Mouse (Mus musculus) adrenal gland, adult 2 months (tissue): ENCODE data around the gene Lin7a. TPM values are rescaled to one million over a fixed set of nuclear protein-coding genes. Genes with fewer than 3 reads are reported as not detected.

Experiments used
- DNase-seq: peaks from one replicate; pipeline ENCODE4 v3.0.0; 2021
- polyA plus RNA-seq: library from polyadenylated mRNA; depleted of rRNA; stranded (reverse); fragments of >200 nt; gene quantifications from 2 replicates; pipeline ENCODE4 v1.2.3, GENCODE M21; 2012
- total RNA-seq, 2 experiments: library from RNA; stranded (reverse); gene quantifications; 2 replicates each; pipeline ENCODE4 v1.2.3; 2021

The Lin7a gene
- total and polyA plus RNA-seq, 3 experiments, result 0.03 to 1.8 (median 1.7) TPM

DNA sequence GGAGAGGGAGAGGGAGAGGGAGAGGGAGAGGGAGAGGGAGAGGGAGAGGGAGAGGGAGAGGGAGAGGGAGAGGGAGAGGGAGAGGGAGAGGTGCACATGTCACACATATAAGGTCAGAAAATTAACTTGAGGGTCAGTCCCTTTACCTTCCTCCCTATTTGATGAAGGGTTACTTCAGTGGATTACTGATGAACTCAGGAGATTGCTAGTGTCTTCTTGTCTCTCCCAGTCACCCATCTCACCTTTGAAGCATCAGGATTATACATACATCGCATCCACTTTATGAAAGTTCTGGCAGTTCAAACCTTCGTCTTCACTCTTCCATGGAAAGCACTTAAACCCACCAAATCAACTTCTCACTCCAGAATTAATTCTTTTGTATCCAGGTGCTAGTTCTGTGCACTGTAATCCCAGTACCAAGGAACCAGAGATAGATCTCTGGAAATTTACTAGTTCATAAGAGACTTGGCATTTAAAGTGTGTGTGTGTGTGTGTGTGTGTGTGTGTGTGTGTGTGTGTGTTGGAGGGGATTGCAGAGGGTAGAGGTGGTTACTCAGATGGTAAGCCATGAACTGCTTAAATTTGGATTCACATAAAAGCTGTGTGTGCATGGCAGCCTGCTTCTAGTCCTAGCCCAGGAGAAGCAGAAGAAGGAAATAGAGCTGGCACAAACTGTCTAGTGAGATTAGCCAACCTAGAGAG is 19.5 kb upstream of the Lin7a start:
- DNase-seq, result no peak

DNA sequence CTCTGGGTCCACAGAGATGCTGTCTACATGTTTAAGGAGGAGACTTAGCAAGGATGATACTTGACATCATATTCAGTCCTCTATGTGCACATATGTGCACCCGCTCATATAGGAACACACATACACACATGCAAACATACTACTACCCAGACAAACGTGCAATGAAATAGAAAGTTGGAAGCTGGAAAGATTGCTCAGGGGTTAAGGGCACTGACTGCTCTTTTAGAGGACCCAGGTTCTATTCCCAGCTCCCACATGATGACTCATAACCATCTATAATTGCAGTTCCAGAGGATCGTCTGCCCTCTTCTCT is 19.0 kb upstream of the Lin7a start:
- no peak for DNase-seq

DNA sequence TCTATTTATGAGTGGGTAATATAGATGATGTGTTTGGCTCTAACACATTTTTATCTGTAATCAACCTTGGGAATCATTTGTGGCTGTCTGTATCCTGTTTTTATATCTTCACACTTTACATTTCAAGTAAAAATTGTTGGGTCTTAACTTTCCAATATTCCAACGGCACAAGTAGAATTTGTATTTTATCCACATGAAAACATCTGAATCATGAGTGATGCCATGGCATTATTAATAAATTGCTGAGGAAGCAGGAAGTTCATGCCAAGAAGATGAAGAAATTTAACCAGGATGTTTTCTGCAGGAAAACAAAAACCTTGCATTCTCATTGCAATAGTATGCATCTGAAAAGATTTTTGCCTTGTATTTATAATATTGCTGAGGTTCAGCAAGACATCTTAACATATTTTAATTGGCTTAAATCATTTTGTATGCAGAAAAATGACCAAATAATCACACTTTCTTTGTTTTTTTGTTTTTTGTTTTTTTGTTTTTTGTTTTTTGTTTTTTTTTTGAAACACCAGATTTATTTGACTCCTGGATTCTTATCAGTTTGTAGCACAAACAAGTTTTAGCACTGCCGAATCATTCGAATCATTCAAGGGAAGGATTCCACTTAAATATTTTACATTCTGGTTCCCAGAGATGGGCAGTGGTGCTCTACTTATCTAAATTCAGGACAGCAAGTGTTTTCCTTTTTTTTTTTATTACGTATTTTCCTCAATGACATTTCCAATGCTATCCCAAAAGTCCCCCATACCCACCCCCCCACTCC is 18.1 kb upstream of the Lin7a start:
- DNase-seq, result no peak

DNA sequence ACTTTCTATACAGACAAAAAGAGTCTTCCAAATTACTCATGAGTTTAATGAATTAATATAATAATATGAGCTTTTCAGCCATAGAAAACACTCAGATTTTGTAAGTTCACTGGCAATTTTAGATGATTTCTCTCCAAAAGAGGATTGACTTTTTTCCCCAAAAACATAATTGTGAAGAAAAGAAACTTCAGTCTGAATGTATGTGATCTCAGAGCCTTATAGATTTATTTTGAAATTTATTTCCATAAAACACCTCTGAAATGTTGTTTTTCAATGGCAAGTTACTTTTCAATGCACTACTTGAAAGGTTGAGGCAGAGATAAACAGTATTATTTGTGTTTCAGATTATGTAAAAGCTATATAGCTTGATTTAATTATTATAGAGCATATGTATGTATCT is 16.8 kb upstream of the Lin7a start:
- DNase-seq, result no peak

DNA sequence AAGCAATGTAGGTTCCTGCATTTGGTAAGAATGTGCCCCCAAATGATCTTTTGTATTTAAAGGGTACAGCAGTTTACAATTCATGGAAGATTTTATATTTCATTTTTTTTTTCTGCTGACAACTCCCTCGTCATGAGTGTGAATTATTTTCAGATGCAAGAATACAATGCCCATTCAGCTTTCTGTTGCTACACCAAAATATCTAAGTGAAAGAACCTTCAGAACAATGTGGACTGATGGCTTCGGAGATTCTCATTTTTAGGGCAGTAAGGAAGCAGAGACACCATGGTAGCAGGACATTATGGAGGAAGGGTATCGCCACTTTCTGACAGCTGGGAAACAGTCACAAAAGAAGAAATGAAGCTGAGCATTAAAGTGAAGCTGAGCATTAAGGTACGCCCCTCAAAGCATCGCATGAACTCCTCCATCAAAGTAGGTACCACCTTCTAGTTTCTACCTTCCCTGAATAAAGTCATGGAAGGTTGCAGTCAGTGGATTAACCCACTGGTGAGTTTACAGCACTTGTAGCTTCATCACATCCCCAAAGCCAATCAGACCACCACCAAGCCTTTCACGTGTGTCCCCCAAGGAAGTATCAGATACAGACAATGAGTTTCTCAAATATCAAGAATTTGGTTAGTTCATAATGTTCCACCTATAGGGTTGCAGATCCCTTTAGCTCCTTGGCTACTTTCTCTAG is 16.0 kb upstream of the Lin7a start:
- DNase-seq, result no peak

DNA sequence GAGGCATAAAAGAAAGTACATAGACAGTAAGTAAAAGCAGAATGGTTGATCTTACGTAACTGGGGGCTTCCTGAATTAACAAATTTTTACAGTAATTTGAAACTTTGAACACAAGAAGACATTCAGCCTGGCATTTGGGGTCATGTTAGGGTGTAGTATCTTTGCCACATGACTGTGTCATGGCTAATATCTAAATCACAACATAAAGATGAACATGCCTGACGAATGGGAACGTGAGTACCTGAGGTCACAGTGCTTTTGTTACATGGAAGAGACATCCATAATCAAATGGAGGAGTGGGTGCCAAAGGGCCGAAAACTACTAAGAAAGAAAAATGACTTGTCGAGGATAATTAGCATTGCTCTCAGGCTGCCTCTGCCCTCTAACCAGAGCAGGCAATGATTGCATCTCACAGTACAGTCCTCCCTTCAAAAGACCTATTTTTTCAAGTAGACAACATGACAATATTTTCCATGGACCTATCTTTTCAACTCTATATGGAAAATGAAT is 15.0 kb upstream of the Lin7a start:
- no peak for DNase-seq

DNA sequence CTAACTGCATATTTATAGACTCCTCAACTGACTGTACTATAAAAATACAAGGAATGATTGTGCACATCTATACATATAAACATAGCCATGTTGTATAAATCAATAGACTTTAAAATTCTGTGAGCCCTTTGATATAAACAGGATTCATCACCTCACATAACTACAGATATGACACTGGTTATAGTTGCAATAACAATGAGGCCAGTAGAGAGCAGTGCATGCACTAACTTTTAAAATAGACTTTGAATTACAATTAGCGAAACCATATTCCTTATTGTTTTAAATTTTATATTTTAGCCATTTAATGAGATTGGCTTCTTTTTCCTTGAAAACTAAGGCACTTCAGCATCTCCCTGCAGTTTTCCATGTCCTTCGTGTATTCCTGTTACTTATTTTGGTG is 11.1 kb upstream of the Lin7a start:
- no peak for DNase-seq

DNA sequence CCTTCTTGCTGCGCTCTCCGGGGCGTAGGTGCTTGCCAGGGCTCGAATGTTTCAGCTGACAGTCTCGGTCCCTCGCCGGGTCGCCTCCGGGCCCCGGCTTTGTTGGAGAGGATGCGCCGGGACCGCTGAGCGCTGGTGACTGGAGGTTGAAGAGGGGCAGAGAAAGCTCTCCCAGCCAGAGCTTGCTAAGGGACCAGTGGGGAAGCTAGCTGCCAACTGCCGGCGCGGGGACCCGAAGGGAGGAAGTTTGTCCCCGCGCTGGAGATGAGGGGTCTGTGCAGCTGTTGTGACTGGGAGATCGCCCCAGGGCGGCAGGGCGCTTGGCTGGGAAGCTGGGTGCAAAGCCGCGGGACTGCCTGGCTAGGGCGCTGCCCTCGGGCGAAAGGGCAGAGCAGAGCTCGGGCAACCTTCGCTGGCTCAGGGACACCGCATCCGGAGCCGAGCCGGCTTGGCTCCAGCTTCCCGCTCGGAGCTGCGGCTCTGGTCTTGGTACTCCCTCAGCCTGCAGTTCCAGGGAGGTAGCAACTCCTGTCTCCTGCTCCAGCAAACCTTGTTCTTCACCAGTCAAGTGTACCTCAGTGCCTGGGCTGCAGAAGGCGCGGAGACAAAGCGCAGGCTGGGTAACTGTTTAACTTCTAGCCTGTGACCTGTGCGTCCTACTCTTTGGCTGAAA is 781 bp downstream of the Lin7a start:
- peak; percentile 52 for DNase-seq

DNA sequence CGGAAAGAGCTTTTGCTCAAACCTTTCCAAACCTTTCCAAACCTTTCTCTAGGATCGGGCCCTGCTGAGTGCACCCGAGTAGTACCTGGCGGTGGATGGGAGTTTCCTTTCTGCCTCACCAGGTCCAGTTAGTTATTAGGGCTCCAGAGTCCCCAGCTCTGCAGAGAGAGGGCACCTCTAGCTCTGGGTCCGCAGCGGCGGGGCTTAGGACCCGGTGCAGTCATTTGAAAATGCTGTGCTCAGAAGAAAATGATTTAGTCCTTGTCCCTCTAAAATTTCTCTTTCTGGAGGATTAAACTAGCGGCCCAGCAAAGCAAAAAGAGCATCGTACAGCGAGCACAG is 1.3 kb downstream of the Lin7a start:
- DNase-seq, result no peak

DNA sequence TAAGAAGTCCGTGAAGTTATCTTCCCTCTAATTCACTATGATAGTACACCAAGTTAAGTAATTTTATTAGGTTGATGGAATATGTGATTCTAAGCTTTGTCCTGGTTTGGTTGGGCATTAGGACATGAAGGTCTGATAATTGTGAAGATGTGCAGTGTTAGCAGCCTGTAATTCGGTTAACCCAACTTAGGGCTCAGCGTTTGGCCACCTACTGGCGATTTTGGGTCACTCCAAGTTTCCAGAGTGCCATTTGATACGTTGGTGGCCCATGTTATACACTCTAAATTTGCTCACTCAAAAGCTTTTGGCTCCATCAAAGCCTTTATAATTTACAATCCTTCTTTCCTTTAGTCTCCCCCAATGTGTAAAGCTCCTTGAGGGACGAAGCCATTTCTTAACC is 2.4 kb downstream of the Lin7a start:
- DNase-seq, result no peak

DNA sequence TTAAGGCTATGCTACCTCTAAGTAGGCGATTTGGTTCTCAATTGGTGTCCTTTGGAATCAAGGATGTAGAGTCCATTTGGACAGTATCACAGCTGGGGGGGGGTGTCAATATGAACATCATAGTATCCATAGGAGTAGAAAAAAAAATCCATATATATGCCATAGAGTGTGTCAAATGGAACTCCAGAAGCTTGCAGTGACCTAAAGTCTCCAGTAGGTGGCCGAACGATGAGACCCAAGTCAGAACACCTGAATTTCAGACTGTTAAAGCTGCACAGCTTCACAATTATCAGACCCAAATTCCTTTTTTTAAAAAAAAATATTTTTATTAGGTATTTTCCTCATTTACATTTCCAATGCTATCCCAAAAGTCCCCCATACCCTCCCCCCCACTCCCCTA is 3.3 kb downstream of the Lin7a start:
- no peak for DNase-seq

DNA sequence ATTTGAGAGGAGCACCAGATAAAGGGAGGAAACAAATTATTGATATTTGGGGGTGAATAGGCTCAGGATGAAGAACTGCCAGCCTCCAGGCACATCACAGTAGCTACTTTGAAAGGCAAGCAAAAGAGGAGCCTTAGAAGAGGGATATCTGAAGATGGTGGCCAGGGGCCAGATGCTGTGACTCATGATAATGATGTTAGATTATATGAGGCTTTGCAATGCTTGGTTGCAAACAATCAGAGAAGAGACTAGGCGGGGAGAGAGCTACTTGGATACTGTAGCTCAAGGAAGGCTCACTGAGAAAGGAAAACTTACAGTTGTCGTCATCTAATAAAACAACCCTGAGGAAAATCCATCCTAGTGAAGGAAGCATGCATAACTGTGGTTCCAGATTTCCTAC is 5.2 kb downstream of the Lin7a start:
- no peak for DNase-seq

DNA sequence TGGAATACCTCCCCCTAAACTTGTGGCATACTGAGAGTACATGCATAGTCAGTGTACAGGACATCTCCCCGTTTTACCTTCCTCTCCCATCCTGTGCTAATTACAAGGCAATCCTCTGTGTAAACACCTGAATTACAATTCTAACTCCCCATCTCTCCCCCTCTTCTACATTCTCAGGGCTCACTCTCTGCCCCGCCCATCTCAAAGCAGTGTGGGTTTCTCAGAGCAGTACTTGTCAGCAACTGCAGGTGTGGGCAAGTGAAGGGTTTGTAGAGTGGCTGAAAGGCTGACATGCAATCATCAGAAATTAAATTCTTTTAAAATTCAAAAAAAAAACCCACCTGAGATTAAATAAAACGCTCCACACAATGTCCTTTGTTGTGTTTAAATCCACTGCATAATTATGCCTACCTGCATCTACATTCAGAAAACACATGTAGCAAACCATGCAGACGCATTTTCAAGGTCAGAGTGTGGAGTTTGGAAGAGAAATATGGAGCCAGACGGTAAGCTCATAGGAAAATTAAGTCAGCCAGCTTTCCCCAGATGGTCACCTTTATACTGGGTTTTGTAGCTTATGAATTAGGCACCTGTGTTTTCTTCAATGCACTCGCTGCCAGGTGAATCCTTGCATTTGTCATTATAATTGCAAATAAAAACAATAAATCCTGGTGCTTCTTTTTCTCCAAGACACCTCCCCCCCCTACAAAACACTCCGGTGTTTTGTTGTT is 22.6 kb downstream of the Lin7a start:
- no peak for DNase-seq

DNA sequence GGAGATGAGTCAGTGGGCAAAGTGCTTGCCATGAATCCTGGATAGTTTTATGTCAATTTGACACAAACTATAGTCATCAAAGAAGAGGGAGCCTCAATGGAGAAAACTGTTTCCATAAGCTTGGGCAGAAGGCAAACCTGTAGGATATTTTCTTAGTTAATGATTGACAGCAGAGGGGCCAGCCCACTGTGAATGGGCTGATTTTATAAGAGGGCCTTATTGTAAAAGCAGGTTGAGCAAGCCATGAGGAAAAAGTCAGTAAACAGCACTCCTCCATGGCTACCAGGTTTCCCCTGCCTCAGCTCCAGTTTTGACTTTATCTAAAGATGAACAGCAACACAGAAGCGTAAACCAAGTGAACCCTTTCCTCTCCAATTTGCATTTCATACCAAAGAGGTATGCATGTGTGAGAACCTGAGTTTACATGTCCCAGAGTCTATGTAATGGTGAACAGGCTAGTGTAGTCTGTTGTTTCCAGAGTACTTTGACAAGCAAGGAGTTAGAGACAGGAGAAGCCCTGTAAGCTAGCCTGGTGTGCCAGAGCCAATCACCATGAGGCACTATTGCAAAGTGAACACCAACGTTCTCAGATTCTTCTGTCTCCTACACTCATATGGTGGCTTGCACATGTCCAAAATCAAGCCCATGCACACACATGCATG is 29.2 kb downstream of the Lin7a start:
- DNase-seq, result no peak

DNA sequence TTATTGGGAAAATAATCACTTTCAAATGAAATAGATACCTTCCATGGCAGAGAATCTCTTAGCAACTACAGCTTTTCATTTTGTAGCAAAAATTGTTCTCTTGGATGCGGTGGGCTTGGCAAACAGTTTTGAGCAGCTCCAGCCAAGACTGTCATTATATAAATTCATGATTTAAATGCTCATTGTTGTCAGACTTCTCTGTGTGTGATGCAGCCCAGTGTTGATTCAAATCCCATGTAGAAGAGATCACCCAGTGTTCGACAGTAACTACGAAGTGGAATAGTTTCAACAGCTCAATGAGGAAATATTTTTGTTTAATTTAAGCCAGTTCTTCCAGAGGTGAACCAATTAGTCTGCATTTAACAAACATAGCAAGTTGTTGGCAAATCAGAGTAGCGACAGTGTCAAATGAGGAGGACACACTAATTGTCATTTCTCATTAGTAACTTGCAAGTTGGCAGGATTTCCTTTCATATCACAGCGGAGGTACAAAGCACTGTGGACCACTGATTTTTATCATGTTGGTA is 39.5 kb downstream of the Lin7a start:
- DNase-seq, result no peak

DNA sequence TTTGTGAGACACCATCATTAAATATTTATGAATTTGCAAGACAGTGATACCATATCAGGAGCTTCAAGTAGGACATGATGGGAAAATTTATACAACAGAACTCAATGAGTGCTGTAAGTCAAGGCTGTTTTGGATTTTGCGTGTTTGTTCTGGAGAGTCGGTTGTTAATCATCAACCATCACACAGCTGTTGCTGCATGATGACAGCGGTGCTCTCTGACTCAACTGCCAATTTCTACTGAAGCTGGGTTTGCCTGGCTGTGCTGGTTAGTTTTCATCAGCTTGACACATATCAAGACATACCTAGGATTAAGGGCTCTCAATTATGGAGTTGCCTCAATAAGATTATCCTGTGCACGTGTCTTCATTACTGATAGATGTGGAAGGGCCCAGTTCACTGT is 41.1 kb downstream of the Lin7a start:
- no peak for DNase-seq

DNA sequence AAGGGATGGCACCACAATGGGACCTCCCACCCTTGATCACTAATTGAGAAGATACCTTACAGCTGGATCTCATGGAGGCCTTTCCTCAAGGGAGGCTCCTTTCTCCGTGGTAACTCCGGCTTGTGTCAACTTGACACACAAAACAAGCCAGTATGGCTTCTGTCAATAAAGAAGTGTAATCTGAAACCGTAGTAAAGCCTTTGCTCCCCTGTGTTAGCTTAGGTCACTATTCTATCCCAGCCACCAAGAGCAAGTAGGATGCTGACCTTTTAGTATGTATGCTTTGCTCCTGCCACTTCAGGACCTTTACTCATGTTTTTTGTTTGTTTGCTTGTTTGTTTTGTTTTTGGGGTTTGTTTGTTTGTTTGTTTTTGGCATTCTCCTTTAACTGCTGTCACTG is 41.9 kb downstream of the Lin7a start:
- no peak for DNase-seq

DNA sequence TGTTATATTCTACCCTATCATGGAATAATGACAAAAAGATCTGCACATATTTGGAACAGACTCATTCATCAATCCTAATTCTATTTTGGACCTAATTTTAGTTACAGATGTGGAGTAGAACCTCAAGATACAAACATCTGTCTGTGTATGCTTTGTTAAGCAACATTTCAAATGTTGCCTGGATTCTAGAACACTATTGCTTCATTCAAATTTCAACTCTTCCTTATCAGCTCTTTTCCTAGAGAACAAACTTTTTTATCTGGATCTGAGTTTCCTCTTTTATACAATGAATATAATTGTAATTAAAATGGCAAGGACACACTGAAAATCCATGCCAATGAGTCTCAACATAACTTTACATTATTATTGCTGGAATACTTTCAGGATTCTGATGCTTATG is 43.8 kb downstream of the Lin7a start:
- DNase-seq, result no peak

DNA sequence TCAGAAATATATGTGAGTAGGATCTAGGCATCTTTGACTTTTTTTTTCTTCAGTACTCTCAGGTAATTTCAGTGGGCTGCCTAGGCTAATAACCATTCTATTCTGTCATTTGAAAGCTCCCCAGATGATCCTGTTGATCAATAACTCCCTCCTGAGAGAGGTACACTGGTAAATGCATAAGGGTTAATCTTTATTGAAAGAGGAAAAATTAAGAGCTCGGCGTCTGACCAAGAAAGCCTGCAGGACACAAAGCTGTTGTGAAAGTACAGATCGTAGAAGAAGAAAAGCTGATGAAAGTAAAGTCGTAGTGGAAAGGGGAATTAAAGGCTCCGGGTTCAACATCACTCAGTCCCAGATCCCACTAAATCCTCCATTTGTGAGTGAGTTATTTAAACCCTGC is 44.2 kb downstream of the Lin7a start:
- DNase-seq, result no peak

DNA sequence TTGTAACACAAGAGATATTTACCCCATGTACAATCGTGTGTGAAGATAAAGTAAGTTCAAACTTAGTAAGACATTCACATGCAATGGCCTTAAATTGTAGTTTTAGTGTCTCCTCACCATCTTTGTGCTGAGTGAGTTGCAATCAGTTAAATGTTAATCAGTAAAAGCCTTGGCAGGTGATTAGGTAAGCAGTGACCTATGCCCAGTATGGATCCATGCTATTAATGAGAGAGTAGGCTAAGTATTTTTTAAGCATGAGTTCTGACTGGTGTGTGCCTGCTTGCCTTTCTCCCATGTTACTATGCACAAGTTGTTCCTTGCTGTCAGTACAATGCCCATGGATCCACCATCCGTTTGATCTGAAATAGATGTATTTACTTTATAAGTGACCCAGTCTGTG is 44.6 kb downstream of the Lin7a start:
- DNase-seq, result no peak

DNA sequence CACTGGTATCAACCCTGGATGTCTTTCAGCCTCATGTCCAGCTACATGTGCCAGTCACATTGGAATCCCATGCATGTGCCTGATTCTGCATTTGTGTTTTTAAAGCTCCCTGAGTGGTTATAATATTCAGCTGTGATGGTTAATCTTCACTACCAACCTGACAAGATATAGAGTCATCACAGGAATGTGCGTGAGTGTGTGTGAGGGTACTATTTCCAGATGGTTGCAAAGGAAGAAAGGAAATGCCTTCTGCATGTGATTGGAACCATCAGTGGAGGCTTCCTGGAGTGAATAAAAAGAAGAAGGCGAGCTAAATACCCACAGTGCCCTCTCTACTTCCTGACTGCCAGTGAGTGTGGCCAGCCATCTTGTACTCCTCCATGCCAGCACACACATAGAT is 48.2 kb downstream of the Lin7a start:
- no peak for DNase-seq
